Mouse (Mus musculus) heart, adult 2 months (tissue): ENCODE data around the gene Nxt2. TPM values are rescaled to one million over a fixed set of nuclear protein-coding genes. Genes with fewer than 3 reads are reported as not detected.

Experiments
- DNase-seq, 2 experiments: peaks; one replicate each; pipeline ENCODE4 v3.0.0; 2021
- H3K27ac ChIP-seq: fragments of 200-600 bp; 2 replicates; pipeline ENCODE4 v1.8.1; 2022
- H3K27me3 ChIP-seq: fragments of 200-500 bp; 2 replicates; pipeline ENCODE4 v1.6.1; 2012; ENCODE audit warnings: mild to moderate bottlenecking, low read length, inconsistent platforms, mixed read lengths; ENCODE audit not compliant: control insufficient read depth, insufficient read depth
- H3K36me3 ChIP-seq: fragments of 200-500 bp; 2 replicates; pipeline ENCODE4 v1.6.1; 2012; ENCODE audit warnings: low read length, inconsistent platforms; ENCODE audit not compliant: control insufficient read depth, insufficient read depth
- H3K4me1 ChIP-seq: fragments of 200-500 bp; 2 replicates; pipeline ENCODE4 v1.6.1; 2011; ENCODE audit warnings: low read length; ENCODE audit not compliant: control insufficient read depth, insufficient read depth
- H3K4me3 ChIP-seq: fragments of 200-600 bp; 2 replicates; pipeline ENCODE4 v1.8.1; 2022
- H3K79me2 ChIP-seq: fragments of 200-500 bp; replicated peaks from 2 replicates; pipeline ENCODE4 v1.6.1; 2012; ENCODE audit warnings: mild to moderate bottlenecking, inconsistent platforms, low read length, moderate library complexity, mixed read lengths; ENCODE audit not compliant: control insufficient read depth, insufficient read depth
- H3K9ac ChIP-seq: fragments of 200-500 bp; 2 replicates; pipeline ENCODE4 v1.6.1; 2012; ENCODE audit warnings: low read depth, mild to moderate bottlenecking, control low read depth, inconsistent platforms, low read length, mixed read lengths
- CTCF ChIP-seq: fragments of 200-600 bp; IDR thresholded peaks from 2 replicates; pipeline ENCODE4 v1.8.1; 2022; ENCODE audit warnings: antibody characterized with exemption, mild to moderate bottlenecking, moderate library complexity
- EP300 ChIP-seq: fragments of 200-500 bp; IDR thresholded peaks from 2 replicates; pipeline ENCODE4 v1.6.1; 2011; ENCODE audit warnings: low read depth, low read length, control low read depth; ENCODE audit not compliant: insufficient read depth
- POLR2A ChIP-seq: fragments of 200-500 bp; IDR thresholded peaks from 2 replicates; pipeline ENCODE4 v1.6.1; 2011; ENCODE audit warnings: mild to moderate bottlenecking, low read depth, low read length, control low read depth; ENCODE audit not compliant: insufficient read depth
- WGBS: fragments of 180-500 bp; shearing (Covaris S2); methylation state at CpG from one replicate; pipeline ENCODE4 v1.1.7; 2018; 5-methylcytosine and 5-hydroxymethylcytosine counted together
- intact Hi-C: fragments of 180-260 bp; cut with DNase I; formaldehyde crosslinking; loops from one replicate; pipeline ENCODE4 v1.15.1; 2025
- polyA plus RNA-seq: library from polyadenylated mRNA; depleted of rRNA; stranded (reverse); fragments of >200 nt; gene quantifications from 2 replicates; pipeline ENCODE4 v1.2.3, GENCODE M21; 2012; rRNA removed
- total RNA-seq, 2 experiments: library from RNA; stranded (reverse); gene quantifications; 2 replicates each; pipeline ENCODE4 v1.2.3; 2021

Nxt2 gene
- total and polyA plus RNA-seq, 3 experiments: 2.7 to 7.4 (median 6.9) TPM

DNA sequence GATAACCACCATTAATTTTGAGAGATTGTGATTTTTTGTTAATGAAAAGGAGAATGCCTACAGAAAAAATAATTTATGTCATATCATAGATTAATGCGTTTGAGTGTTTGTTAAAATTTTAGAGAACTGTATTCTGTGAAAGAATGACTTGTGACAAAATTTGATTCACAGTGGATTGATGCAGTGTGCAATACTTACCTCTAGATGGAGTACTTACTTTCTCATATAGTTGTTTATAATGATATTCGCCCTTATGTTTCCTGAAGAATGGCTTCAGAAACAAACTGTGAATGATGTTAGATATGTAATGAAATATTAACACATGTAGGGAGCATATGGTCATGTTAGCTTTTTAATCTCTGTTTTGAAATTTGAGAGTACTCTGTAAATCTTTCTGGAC lies 10.5 kb downstream of the Nxt2 start:
- no peaks in the 10 kb centered on the region for H3K27me3 ChIP-seq
- WGBS: 36% methylated on average over 2 of the region's 2 CpGs
- DNase-seq: no peak
- no peaks in the 10 kb centered on the region for H3K4me1 ChIP-seq
- intact Hi-C loops: loop anchor here (2.0 kb wide), 1 partner anchor 78 kb away; no protein-coding TSS in a partner anchor
- TF ChIP-seq EP300 (no peak), POLR2A (no peak), CTCF (peak; percentile 68)
- no peak overlapping the region for H3K27ac ChIP-seq
- H3K4me3 ChIP-seq: no peak overlapping the region
- no peak overlapping the region for H3K9ac ChIP-seq
- H3K36me3 ChIP-seq: no peaks in the 10 kb centered on the region
- no peaks in the 10 kb centered on the region for H3K79me2 ChIP-seq

GRCm38 (mm10) chrX:142245682-142246327 lies 19.2 kb downstream of the Nxt2 start:
- H3K27ac ChIP-seq: no peak overlapping the region
- no peaks in the 10 kb centered on the region for H3K36me3 ChIP-seq
- H3K27me3 ChIP-seq: no peaks in the 10 kb centered on the region
- no peak overlapping the region for H3K9ac ChIP-seq
- H3K4me1 ChIP-seq: no peaks in the 10 kb centered on the region
- WGBS: 71% methylated on average over 5 of the region's 5 CpGs
- no peaks in the 10 kb centered on the region for H3K79me2 ChIP-seq
- intact Hi-C loops: no loop called here
- TF ChIP-seq EP300 (no peak), CTCF (no peak), POLR2A (no peak)
- DNase-seq: no peak
- H3K4me3 ChIP-seq: no peak overlapping the region

- intact Hi-C loops: no loop called here
- Histone ChIP-seq H3K9ac (no peak overlapping the region), H3K27ac (no peak overlapping the region), H3K27me3 (no peaks in the 10 kb centered on the region), H3K36me3 (no peaks in the 10 kb centered on the region), H3K4me1 (no peaks in the 10 kb centered on the region), H3K4me3 (no peak overlapping the region), H3K79me2 (no peaks in the 10 kb centered on the region)
- no peak for DNase-seq
- WGBS: 57% methylated on average over 7 of the region's 7 CpGs
- no peak for TF ChIP-seq POLR2A
- TF ChIP-seq CTCF: no peak
- no peak for TF ChIP-seq EP300
Measured at GRCm38 (mm10) chrX:142250008-142250736, 23.6 kb downstream of the Nxt2 start.

DNA sequence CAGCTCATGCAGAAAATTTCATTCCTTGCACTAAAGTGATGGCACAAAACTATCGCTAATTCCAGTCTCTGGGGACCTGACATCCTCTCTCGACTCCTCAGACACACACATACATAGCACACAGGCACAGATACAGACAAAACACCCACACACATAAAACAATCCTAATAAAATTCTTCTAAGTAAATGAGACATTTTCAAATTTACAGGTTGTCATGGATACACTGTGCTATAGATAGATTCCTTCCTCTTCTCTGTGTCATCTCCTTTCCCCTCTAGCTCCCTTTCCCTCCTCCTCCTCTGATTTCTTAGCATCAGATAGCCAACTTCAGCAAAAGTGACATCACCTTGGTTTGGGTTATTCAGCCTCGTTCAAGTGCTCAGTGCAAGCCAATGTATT lies 49.5 kb downstream of the Nxt2 start:
- TF ChIP-seq EP300: no peak
- TF ChIP-seq POLR2A: no peak
- TF ChIP-seq CTCF: no peak
- no peak overlapping the region for H3K27ac ChIP-seq
- no peak overlapping the region for H3K9ac ChIP-seq
- H3K36me3 ChIP-seq: no peaks in the 10 kb centered on the region
- H3K4me3 ChIP-seq: no peak overlapping the region
- H3K79me2 ChIP-seq: no peaks in the 10 kb centered on the region
- H3K27me3 ChIP-seq: no peaks in the 10 kb centered on the region
- no peaks in the 10 kb centered on the region for H3K4me1 ChIP-seq
- intact Hi-C loops: no loop called here
- 54% methylated on average over 3 of the region's 3 CpGs for WGBS
- DNase-seq: no peak

- DNase-seq: no peak
- 56% methylated on average over 3 of the region's 3 CpGs for WGBS
- H3K79me2 ChIP-seq: no peaks in the 10 kb centered on the region
- H3K4me3 ChIP-seq: no peak overlapping the region
- intact Hi-C loops: no loop called here
- H3K27me3 ChIP-seq: no peaks in the 10 kb centered on the region
- H3K9ac ChIP-seq: no peak overlapping the region
- H3K27ac ChIP-seq: no peak overlapping the region
- TF ChIP-seq POLR2A (no peak), EP300 (no peak), CTCF (no peak)
- no peaks in the 10 kb centered on the region for H3K36me3 ChIP-seq
- H3K4me1 ChIP-seq: no peaks in the 10 kb centered on the region
Measured at GRCm38 (mm10) chrX:142276573-142276972, 50.0 kb downstream of the Nxt2 start.

DNA sequence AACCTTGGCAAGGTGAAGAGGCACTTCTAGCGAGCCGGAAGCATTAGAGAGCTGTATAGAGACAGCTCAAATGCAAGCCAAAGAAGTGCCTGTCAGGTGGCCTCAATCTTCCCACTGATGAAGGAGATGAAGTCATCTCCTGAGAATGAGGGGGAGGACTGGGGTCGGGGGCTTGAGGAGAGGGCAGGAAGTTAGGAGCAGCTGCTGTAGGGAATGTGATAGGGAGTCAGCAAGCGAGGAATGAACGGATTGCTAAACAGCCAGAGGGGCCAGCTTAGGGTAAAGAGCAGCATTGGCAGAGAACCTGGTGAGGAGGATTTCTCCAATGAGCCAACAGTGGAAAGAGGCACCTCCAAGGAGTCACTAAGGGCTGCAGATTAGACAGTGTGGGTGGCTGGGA lies 59.3 kb downstream of the Nxt2 start:
- no peaks in the 10 kb centered on the region for H3K4me1 ChIP-seq
- H3K9ac ChIP-seq: no peak overlapping the region
- no peak for DNase-seq
- TF ChIP-seq EP300: no peak
- no peak for TF ChIP-seq CTCF
- no peak for TF ChIP-seq POLR2A
- no peaks in the 10 kb centered on the region for H3K36me3 ChIP-seq
- intact Hi-C loops: no loop called here
- H3K4me3 ChIP-seq: no peak overlapping the region
- whole genome bisulfite sequencing: 25% methylated on average over 5 of the region's 5 CpGs
- no peaks in the 10 kb centered on the region for H3K79me2 ChIP-seq
- H3K27me3 ChIP-seq: no peaks in the 10 kb centered on the region
- H3K27ac ChIP-seq: no peak overlapping the region

Other genes starting within 250 kb of the Nxt2 start
- gene Gucy2f, start 29.8 kb upstream of the Nxt2 start, total RNA-seq: not detected
- gene Gucy2f, start 29.8 kb upstream of the Nxt2 start, polyA plus RNA-seq: not detected in 2 replicates
- gene Kcne1l, start 79.5 kb downstream of the Nxt2 start, total RNA-seq: not detected
- gene Kcne1l, start 79.5 kb downstream of the Nxt2 start, polyA plus RNA-seq: 0.66 and 1.1 TPM in 2 replicates
- gene Acsl4, start 163.8 kb downstream of the Nxt2 start, total RNA-seq: 10 to 100 TPM in 1 of 2 experiments, 1 to 10 TPM in 1; 9.3 to 11.0 TPM
- 2.2 and 4.5 TPM in 2 replicates for gene Acsl4, start 163.8 kb downstream of the Nxt2 start, polyA plus RNA-seq